Mouse (Mus musculus) layer of hippocampus, postnatal 25 days (tissue): ENCODE results near the gene Akap2. TPM values are rescaled to one million over a fixed set of nuclear protein-coding genes. Genes with fewer than 3 reads are reported as not detected.

ENCODE experiments used
- DNase-seq, 2 experiments: peaks; one replicate each; pipeline ENCODE4 v3.0.0; 2022; ENCODE audit warnings: mixed read lengths in 2 of 2, low spot score in 1 of 2; ENCODE audit errors: extremely low spot score in 1 of 2
- total RNA-seq, 2 experiments: library from RNA; stranded (reverse); gene quantifications; 2 replicates each; pipeline ENCODE4 v1.2.3; 2021

Gene Akap2
- 10 to 100 TPM; 42.3 to 42.5 TPM for total RNA-seq

DNA sequence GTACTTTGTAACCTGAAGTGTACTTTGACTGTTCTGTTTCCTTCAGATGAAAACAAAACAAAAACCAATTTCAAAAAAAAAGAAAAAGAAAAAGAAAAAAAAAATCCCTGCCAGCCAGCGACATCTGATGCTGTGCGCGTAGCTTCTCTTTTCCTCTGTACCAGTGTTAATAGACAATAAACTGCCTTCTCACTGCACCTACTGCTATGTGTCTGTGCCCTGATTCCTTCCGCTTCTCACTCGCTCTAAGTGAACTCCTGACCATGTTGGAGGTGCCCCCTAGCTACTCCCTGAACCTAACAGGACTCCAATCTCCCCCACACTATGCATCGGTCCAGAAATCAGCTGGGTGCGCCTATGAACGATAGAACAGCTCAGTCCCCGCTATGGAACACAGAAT is at the start of gene Akap2:
TSS of gene Akap2 (plus strand) at position 304 of the 400 bp plus-strand sequence.
- DNase-seq: no peak

DNA sequence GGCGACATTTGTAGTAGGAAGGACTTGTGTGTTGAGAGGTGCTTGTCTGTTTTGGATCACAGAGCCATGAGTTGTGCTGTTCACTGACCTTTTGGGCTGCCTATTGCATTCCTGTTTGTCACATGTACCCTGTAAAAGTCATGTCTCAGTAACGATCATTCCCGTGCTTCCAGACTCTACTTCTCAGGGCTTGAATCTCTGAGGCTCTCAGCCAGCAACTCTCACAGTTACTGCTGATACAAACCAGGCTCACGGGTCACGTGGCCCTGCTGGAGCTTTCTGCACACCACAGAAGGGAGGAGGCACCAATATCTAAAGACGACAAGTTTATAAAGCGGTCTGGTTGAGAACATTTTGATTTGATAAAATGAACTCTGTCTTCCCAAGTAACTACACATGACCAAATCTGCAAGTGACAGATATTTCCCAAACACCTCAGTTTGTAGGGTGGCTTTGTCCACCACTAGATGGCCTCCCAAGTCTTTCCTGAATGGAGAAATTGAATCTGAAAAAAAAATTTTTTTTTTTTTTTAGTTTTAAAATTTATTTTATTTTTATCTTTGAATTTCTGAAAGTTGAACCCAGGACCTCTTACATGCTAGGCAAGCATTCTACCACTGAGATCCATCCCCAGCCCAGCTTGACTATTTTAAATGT is 46.5 kb upstream of the Akap2 start:
- no peak for DNase-seq

- DNase-seq: no peak
These were observed 44.9 kb upstream of the Akap2 start for GRCm38 (mm10) chr4:57672541-57672940.

DNA sequence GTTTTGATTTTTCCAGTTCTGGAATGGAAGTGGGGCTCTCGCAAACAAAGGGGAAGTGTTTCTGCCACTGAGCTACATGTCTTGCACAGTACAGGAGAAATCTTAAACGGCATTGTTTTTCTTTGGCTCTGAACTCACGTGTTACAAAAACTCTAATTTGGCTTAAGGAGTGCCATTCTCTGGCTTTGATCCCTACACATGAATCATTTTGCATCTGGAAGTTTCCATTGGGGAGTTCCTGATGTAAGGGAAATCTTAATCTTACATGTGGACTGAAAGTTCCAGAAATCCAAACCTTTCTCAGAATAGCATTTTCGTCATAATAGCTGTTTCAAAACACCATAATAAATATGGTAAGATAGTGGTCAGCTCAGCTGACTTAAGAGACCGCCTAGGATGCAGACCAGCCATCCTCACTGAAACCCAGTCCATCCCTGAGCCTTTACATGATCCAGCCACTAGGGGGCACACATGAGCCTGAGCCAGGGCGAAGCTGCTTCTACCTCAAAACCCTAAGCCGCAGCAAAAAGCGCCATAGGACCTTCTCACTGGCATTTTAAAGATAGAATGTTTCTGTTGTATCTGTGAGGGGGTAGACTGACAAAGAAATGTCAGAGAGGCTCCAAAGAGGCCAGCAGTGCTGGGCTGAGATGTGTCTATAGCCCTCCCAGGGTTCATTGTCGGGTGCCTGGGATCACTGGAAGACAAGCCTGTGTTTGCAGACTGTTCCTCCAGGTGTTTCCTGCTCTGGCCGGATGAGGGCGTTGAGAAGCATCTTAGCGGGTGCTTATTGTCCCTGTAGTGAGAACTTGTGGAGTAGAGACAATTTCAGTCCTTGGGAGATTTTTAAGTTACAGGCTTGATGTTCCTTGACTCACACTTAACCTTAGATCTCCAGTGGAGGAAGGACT is 44.2 kb upstream of the Akap2 start:
- DNase-seq: peak; percentile 80 to 95

- no peak for DNase-seq
These were observed 43.1 kb upstream of the Akap2 start for GRCm38 (mm10) chr4:57674351-57674750.

GRCm38 (mm10) chr4:57675387-57675786 is 42.1 kb upstream of the Akap2 start:
- no peak for DNase-seq

DNA sequence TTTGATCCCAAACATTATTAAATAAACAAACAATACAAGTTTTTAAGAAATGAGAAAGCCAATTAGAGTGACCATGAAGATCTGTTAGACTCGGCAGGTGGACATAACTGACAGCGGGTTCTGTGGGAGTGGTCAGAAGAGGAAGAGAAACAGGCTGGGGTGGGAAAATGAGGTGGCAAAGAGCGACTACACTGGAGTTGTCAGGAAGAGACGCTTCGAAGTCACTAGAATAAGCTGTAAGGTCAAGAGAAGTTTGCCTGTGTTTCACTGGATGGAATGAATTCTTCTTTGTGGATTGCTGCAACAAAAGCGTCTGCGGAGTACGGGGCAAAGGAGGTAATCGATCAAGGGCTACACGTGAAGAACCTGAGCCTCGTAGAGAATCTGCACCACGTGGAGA is 39.5 kb upstream of the Akap2 start:
- no peak for DNase-seq

GRCm38 (mm10) chr4:57678991-57679457 is 38.4 kb upstream of the Akap2 start:
- DNase-seq: no peak

DNA sequence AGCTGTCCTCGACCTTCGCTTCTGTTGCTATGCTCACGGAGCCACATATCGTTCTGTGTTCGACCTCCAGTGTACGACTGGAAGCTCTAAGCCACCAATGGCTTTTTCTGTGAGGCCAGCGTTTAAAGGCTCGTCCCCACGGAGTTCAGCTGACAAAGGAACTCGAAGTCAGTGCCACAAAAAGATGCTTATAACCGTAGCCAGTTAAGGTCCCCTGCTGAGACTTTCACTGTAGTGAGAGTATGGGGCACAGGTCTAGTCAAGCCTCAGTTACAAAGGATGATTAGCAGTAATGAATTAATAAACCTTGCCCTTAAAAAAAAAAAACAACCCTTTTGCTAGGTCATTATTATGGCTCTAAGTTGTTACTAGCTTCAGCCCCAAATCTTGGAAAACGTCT is 37.3 kb upstream of the Akap2 start:
- no peak for DNase-seq

DNA sequence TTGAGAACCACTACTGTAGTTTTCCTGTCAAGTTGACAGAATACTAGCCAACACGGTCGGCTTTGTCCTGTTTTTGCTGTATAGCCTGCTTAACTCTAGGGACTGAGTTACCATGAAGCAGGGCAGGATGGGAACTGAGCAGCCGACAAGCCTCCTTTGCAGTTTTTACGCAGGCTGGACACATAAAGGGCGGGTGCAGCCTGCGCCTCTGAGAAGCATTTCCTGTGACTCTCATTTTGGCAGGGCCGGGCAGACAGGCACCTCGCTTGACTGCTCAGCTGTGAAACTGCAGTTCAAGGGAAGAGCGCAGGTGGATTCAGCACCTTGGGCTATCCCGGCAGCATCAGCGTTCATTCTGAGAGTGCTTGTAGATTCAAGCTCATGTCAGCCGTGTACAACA is 35.9 kb upstream of the Akap2 start:
- no peak for DNase-seq

DNA sequence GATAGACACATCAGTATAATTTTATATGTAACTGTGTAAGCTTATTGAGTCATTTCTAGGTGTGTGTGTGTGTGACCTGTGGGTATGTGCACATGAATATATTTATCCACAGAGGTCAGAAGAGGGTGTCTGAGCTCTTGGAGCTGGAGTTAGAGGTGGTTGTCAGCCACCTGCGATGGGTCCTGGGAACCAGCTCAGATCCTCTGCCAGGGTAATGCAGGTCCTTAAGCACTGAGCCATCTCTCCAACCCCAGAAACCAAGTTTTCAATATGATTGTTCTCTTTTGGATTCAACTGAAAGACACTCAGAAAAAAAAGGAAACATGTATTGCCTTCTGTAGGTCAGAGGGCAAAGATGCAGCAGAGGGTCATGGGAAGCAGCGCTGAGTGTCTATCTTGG is 35.1 kb upstream of the Akap2 start:
- DNase-seq: no peak

GRCm38 (mm10) chr4:57682944-57683343 is 34.5 kb upstream of the Akap2 start:
- DNase-seq: no peak

- no peak for DNase-seq
These were observed 32.7 kb upstream of the Akap2 start for GRCm38 (mm10) chr4:57684676-57685215.

- no peak for DNase-seq
These were observed 30.7 kb upstream of the Akap2 start for GRCm38 (mm10) chr4:57686736-57687135.

DNA sequence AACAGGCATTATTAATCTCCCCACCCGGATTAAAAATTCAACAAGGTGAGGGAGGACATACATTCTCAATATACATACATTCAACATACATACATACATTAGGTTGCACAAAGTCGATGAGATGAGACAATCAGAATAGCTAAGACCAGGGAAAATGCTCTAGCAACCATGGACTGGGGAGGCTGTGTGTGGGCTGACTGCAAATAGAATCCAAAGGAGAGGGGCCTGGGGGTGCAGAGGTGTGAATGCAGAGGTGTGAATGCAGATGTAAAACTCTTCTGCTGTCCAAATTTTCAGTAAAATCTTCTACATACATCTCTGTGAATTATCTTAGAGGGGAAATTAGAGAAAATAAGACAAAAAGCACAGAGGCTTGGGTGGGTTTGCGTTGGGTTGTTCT is 29.9 kb upstream of the Akap2 start:
- DNase-seq: no peak

- no peak for DNase-seq
These were observed 29.3 kb upstream of the Akap2 start for GRCm38 (mm10) chr4:57688131-57688530.

GRCm38 (mm10) chr4:57690001-57690400 is 27.5 kb upstream of the Akap2 start:
- no peak for DNase-seq

GRCm38 (mm10) chr4:57690805-57691204 is 26.7 kb upstream of the Akap2 start:
- DNase-seq: no peak

DNA sequence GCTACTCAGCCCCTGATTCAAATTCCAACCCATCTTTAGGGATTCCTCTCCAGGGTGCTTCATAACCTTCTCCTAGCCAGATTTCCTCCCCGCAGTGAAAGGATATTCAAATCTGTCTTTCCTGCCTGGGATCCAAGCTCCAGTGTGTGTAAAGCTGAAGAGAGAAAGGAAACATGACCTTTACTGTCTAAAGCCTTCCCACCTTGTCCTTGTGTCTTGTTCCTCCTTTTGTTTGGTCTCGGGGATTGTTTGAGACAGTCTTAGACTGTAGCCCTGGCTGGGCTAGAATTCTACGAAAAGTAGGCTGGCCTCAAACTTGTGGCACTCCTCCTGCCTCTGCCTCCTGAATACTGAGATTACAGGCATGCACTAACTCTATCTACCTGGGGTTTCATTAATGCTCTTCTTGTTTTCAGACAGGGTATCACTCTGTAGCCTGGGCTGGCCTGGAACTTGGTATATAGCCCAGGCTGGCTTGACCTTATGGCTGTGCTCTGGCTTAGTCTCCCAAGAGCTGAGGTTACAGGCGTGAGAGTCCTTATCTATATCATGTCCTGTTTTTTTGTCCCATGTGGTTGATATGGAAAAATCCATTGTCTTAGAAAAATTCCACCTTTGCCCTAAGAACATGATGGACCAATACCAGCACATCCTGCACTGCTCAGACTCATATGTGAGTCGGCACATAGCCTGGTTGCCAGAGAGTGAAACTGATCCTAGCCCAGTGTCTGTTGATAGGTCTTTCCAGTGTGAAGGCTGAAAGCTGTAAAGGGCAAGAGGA is 22.9 kb upstream of the Akap2 start:
- no peak for DNase-seq

DNA sequence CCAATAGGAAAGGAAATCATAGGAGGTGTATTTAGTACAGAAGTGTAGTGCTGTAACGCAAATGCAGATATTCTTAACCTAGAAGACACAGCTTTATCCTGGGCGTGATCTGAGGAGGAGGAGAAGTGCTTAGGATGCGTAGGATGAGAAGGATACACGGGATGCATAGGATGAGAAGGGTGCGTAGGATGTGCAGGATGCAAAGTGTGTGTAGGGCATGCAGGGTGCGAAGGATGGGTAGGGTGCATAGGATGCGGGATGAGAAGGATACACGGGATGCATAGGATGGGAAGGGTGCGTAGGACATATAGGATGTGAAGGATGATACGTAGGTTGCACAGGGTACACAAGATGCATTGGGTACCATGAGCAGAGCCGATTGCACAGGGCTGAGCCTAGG is 20.5 kb upstream of the Akap2 start:
- no peak for DNase-seq
